Mouse (Mus musculus) ES-E14 (cell line): ENCODE measurements at regions not wholly inside any gene's neighbourhood (a gene's known extent, or its start where the extent isn't known, plus 50 kb on each side); places are given as distances from the start of the nearest gene placed in this dataset.

Experiments used
- HCFC1 ChIP-seq: IDR thresholded peaks from 2 replicates; pipeline ENCODE4 v1.6.1; 2012; ENCODE audit warnings: low read length, inconsistent platforms, borderline replicate concordance; ENCODE audit not compliant: insufficient read depth
- ZC3H11A ChIP-seq: IDR thresholded peaks from 2 replicates; pipeline ENCODE4 v1.6.1; 2012; ENCODE audit warnings: low read depth, mild to moderate bottlenecking, inconsistent platforms, low read length, borderline replicate concordance

DNA sequence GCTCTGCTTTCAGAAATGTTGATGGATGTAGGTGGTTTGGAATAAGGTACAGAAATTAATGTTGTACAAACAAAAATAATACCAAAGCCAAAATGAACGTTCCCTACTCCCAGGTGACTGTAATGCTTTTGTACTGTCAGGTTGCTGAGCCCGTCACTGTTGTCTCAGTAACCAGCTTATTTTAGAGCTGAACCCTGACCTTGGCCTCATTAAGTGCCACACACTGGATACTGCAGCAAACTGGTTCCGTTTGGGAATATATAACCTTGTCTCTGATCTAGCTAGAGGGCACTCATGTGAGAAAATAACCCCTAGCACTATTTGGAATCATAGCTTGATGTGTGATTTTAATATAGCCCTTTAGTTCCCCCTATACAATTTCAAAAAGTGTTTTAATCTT, 60.0 kb downstream of the Csl start:
- TF ChIP-seq ZC3H11A (no peak), HCFC1 (no peak)
